Mouse (Mus musculus) olfactory bulb, adult 2 months (tissue): ENCODE data around the gene Vmn1r95. TPM values are rescaled to one million over a fixed set of nuclear protein-coding genes. Genes with fewer than 3 reads are reported as not detected.
"Not testable (repeated sequence)": the region's sequence is repeated elsewhere in the genome, so short reads cannot be mapped to it uniquely, and the experiment has no call there.

Experiments used
- H3K27ac ChIP-seq: fragments of 200-500 bp; 2 replicates; pipeline ENCODE4 v1.5.1; 2012; ENCODE audit warnings: low read depth, low read length; ENCODE audit not compliant: insufficient read depth
- H3K4me1 ChIP-seq: fragments of 200-500 bp; 2 replicates; pipeline ENCODE4 v1.6.1; 2012; ENCODE audit warnings: low read length; ENCODE audit not compliant: control insufficient read depth, insufficient read depth
- H3K4me3 ChIP-seq: fragments of 200-500 bp; 2 replicates; pipeline ENCODE4 v1.5.1; 2012; ENCODE audit warnings: mild to moderate bottlenecking, low read depth, low read length, moderate library complexity; ENCODE audit not compliant: insufficient read depth
- WGBS: fragments of 180-500 bp; shearing (Covaris S2); methylation state at CpG from one replicate; pipeline ENCODE4 v1.1.7; 2018; 5-methylcytosine and 5-hydroxymethylcytosine counted together
- polyA plus RNA-seq: library from polyadenylated mRNA; stranded (reverse); fragments of >200 nt; gene quantifications from 2 replicates; pipeline ENCODE4 v1.2.4, GENCODE M21; 2012; ENCODE audit warnings: low replicate concordance; ENCODE audit not compliant: missing spikeins, insufficient read depth, insufficient read length

Vmn1r95 gene
- not detected in 2 replicates for polyA plus RNA-seq

- H3K27ac ChIP-seq, H3K4me3 ChIP-seq, H3K4me1 ChIP-seq: not testable (repeated sequence)
- no CpG with 5 or more reads among the region's 3 CpGs for whole genome bisulfite sequencing
Measured at GRCm38 (mm10) chr7:20193410-20193809, at the start of gene Vmn1r95. Vmn1r95 (plus strand) TSS chr7:20193710.

- not testable (repeated sequence) for H3K4me3 ChIP-seq, H3K27ac ChIP-seq, H3K4me1 ChIP-seq
- no CpG with 5 or more reads among the region's 3 CpGs for WGBS
Measured at GRCm38 (mm10) chr7:20168277-20168676, 25.2 kb upstream of the Vmn1r95 start, which contains the start of gene Vmn1r94. Vmn1r94 (minus strand) TSS chr7:20168377.

- H3K4me1 ChIP-seq, H3K4me3 ChIP-seq, H3K27ac ChIP-seq: not testable (repeated sequence)
- WGBS = no CpG with 5 or more reads among the region's 2 CpGs
Measured at GRCm38 (mm10) chr7:20205507-20205906, 12.0 kb downstream of the Vmn1r95 start, which contains the start of gene Gm6164. Gm6164 (minus strand) TSS chr7:20205607.

GRCm38 (mm10) chr7:20233728-20234127 lies 40.2 kb downstream of the Vmn1r95 start, which contains the start of gene Gm4498:
Gm4498 (minus strand) TSS chr7:20233828.
- no CpG with 5 or more reads among the region's 2 CpGs for WGBS
- not testable (repeated sequence) for H3K4me1 ChIP-seq, H3K27ac ChIP-seq, H3K4me3 ChIP-seq

Other genes starting within 250 kb of the Vmn1r95 start
- gene Igsf23, start 243.0 kb upstream of the Vmn1r95 start, polyA plus RNA-seq = not detected in 2 replicates
- not detected in 2 replicates for gene Ceacam20, start 228.3 kb upstream of the Vmn1r95 start, polyA plus RNA-seq
- not detected in 2 replicates for gene Nlrp9b, start 202.2 kb upstream of the Vmn1r95 start, polyA plus RNA-seq
- not detected in 2 replicates for gene Vmn1r91, start 94.0 kb upstream of the Vmn1r95 start, polyA plus RNA-seq
- not detected in 2 replicates for gene Gm16442, start 71.1 kb upstream of the Vmn1r95 start, polyA plus RNA-seq
- gene Vmn1r93, start 54.6 kb upstream of the Vmn1r95 start, polyA plus RNA-seq = not detected in 2 replicates
- not detected in 2 replicates for gene Vmn1r94, start 25.3 kb upstream of the Vmn1r95 start, polyA plus RNA-seq
- not detected in 2 replicates for gene Gm6164, start 11.9 kb downstream of the Vmn1r95 start, polyA plus RNA-seq
- not detected in 2 replicates for gene Gm4498, start 40.1 kb downstream of the Vmn1r95 start, polyA plus RNA-seq
- gene Gm5890, start 69.1 kb downstream of the Vmn1r95 start, polyA plus RNA-seq = not detected in 2 replicates
- gene Gm4133, start 140.4 kb downstream of the Vmn1r95 start, polyA plus RNA-seq = not detected in 2 replicates
- not detected in 2 replicates for gene Gm5728, start 181.7 kb downstream of the Vmn1r95 start, polyA plus RNA-seq
- not detected in 2 replicates for gene Vmn1r100, start 224.2 kb downstream of the Vmn1r95 start, polyA plus RNA-seq
- not detected in 2 replicates for gene Vmn1r101, start 248.9 kb downstream of the Vmn1r95 start, polyA plus RNA-seq